Mouse (Mus musculus): ENCODE data around the gene Trem3. TPM values are rescaled to one million over a fixed set of nuclear protein-coding genes. Genes with fewer than 3 reads are reported as not detected.

Trem3 gene
- polyA plus RNA-seq, 1 experiment = 0.12 TPM

DNA sequence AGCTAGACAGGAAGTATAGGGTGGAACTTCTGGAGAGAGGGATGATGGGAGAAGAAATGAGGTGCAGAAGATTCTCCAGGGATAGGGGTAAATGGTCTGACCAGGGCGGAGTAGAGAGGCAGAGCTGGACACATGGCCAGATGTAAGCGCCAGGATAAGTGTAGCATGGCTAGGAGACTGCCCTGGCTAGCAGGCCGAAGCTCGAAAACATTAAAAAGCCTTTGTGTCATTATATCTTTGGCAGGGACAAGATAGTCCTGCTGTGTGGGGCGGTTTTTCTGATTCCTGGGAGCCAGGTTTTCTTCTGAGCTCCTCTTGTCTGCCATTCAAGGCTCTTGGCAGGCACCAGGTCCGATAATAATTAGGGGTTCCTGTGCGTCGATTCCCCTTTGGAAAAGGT is 10.0 kb upstream of the Trem3 start:
- H3K4me1 ChIP-seq = peaks cover 4% of the 10 kb centered on the region
- TF ChIP-seq GATA1 (IDR thresholded peaks at IDR 0.05; ENCODE audit: borderline replicate concordance, low read length) (no peak), FLI1 (IDR thresholded peaks at IDR 0.05; ENCODE audit: low read length) (no peak)
- no peak overlapping the region for H3K4me3 ChIP-seq (replicated peaks)
- H3K27me3 ChIP-seq (replicated peaks) = peaks cover 17% of the 10 kb centered on the region
- H3K36me3 ChIP-seq (replicated peaks; ENCODE audit: low read length) = no peaks in the 10 kb centered on the region
- H3K9me3 ChIP-seq = peaks cover 4% of the 10 kb centered on the region; the same call in 1 of the 2 replicates

DNA sequence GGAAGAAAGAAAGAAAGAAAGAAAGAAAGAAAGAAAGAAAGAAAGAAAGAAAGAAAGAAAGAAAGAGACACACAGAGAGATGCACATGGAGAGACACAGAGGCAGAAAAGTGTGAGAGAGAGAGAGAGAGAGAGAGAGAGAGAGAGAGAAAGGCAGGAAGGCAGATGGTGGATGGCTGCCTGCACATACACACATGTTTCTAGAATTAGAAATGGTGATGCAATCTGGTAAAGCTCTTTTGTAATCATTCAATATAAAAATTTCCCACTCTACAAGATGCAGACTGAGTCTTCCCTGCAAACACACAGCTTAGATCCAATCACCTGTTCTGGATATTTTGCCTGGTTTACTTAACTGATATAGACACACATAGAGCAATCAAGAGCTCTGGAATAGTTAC is 1.5 kb downstream of the Trem3 start:
- no peak for TF ChIP-seq GATA1 (IDR thresholded peaks at IDR 0.05; ENCODE audit: borderline replicate concordance, low read length)
- TF ChIP-seq FLI1 (IDR thresholded peaks at IDR 0.05; ENCODE audit: low read length) = no peak
- Histone ChIP-seq H3K4me3 (replicated peaks) (no peak overlapping the region), H3K36me3 (replicated peaks; ENCODE audit: low read length) (no peaks in the 10 kb centered on the region), H3K4me1 (peaks cover 23% of the 10 kb centered on the region), H3K9me3 (peaks cover 6% of the 10 kb centered on the region), H3K27me3 (replicated peaks) (peaks cover 16% of the 10 kb centered on the region)

- H3K4me1 ChIP-seq = peaks cover 27% of the 10 kb centered on the region
- no peaks in the 10 kb centered on the region for H3K36me3 ChIP-seq (replicated peaks; ENCODE audit: low read length)
- peaks cover 13% of the 10 kb centered on the region for H3K27me3 ChIP-seq (replicated peaks)
Observed at GRCm38 (mm10) chr17:48249501-48249900, 1.9 kb downstream of the Trem3 start.

GRCm38 (mm10) chr17:48250631-48251030 is 3.1 kb downstream of the Trem3 start:
- Histone ChIP-seq H3K27me3 (replicated peaks) (peaks cover 8% of the 10 kb centered on the region), H3K36me3 (replicated peaks; ENCODE audit: low read length) (no peaks in the 10 kb centered on the region), H3K9me3 (peaks cover 6% of the 10 kb centered on the region), H3K4me3 (replicated peaks) (no peak overlapping the region), H3K4me1 (peaks cover 34% of the 10 kb centered on the region)
- TF ChIP-seq GATA1 (IDR thresholded peaks at IDR 0.05; ENCODE audit: borderline replicate concordance, low read length) = no peak
- TF ChIP-seq FLI1 (IDR thresholded peaks at IDR 0.05; ENCODE audit: low read length) = no peak

More at GRCm38 (mm10) chr17:48249501-48249900, 1.9 kb downstream of the Trem3 start:
- no peak for TF ChIP-seq GATA1 (IDR thresholded peaks at IDR 0.05; ENCODE audit: borderline replicate concordance, low read length)
- Histone ChIP-seq H3K4me3 (replicated peaks) (no peak overlapping the region), H3K9me3 (peaks cover 6% of the 10 kb centered on the region)

GRCm38 (mm10) chr17:48256575-48256974 is 9.0 kb downstream of the Trem3 start:
- peaks cover 22% of the 10 kb centered on the region for H3K4me1 ChIP-seq
- peaks cover 13% of the 10 kb centered on the region for H3K9me3 ChIP-seq
- no peak for TF ChIP-seq FLI1 (IDR thresholded peaks at IDR 0.05; ENCODE audit: low read length)
- no peak for TF ChIP-seq GATA1 (IDR thresholded peaks at IDR 0.05; ENCODE audit: borderline replicate concordance, low read length)
- peaks cover 9% of the 10 kb centered on the region for H3K27me3 ChIP-seq (replicated peaks)
- no peak overlapping the region for H3K4me3 ChIP-seq (replicated peaks)
- H3K36me3 ChIP-seq (replicated peaks; ENCODE audit: low read length) = no peaks in the 10 kb centered on the region

GRCm38 (mm10) chr17:48261868-48262267 is 14.3 kb downstream of the Trem3 start:
- H3K36me3 ChIP-seq (replicated peaks; ENCODE audit: low read length) = no peaks in the 10 kb centered on the region
- peaks cover 13% of the 10 kb centered on the region for H3K9me3 ChIP-seq
- H3K4me3 ChIP-seq (replicated peaks) = no peak overlapping the region
- H3K4me1 ChIP-seq = peaks cover 34% of the 10 kb centered on the region
- peaks cover 3% of the 10 kb centered on the region for H3K27me3 ChIP-seq (replicated peaks)
- TF ChIP-seq FLI1 (IDR thresholded peaks at IDR 0.05; ENCODE audit: low read length) (no peak), GATA1 (IDR thresholded peaks at IDR 0.05; ENCODE audit: borderline replicate concordance, low read length) (no peak)

DNA sequence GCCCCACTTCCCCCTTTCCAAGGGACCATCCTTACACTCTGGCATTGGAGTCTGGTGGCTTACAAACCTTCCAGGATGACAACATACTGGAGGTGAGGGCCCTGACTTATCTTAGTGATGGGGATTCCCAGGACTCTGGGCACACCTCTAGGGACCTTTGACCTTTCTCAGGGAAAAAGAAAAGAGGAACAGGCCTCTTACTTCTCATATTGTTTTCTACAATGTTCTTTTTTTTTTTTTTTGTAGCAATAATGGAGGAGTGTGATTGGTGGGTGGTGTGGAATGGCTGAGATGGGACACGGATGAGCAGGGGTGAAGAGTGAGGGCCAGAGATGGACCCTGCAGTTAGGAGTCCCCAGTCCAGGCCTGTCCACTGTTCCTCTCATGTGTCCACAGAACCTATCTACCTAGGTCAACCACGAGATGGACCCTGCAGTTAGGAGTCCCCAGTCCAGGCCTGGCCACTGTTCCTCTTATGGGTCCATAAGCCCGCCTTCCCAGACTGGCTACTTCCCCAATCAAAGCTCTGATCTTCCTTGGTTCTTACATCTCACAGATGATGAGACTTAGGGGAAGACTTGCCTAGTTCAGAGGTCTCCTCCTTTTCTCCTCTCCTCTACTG is 16.3 kb downstream of the Trem3 start, which contains the start of gene Treml4:
Gene Treml4 (plus strand): TSS at position 555 of the 622 bp plus-strand sequence.
- peaks cover 13% of the 10 kb centered on the region for H3K9me3 ChIP-seq
- peaks cover 4% of the 10 kb centered on the region for H3K27me3 ChIP-seq (replicated peaks)
- no peak within 1 kb of the TSS for H3K4me3 ChIP-seq (replicated peaks)
- TF ChIP-seq FLI1 (IDR thresholded peaks at IDR 0.05; ENCODE audit: low read length) = no peak
- TF ChIP-seq GATA1 (IDR thresholded peaks at IDR 0.05; ENCODE audit: borderline replicate concordance, low read length) = no peak
- peaks cover 34% of the 10 kb centered on the region for H3K4me1 ChIP-seq
- H3K36me3 ChIP-seq (replicated peaks; ENCODE audit: low read length) = no peaks in the 10 kb centered on the region

DNA sequence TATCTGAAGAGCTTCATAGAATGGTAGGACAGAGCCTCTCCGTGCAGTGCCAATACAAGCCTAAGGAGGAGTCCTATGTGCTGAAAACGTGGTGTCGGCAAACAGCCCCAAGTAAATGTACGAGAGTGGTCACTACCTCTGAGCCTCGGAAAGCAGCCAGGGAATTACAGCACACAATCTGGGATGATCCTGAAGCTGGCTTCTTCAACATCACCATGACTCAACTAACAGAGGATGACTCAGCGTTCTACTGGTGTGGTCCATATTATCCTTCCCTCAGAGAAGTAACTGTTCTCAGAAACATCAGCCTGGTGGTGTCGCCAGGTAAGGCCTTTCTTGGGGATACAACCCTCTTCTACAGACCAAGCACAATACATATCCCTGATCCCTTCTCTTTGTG is 17.1 kb downstream of the Trem3 start:
- H3K4me3 ChIP-seq (replicated peaks) = no peak overlapping the region
- H3K4me1 ChIP-seq = peaks cover 41% of the 10 kb centered on the region
- peaks cover 4% of the 10 kb centered on the region for H3K27me3 ChIP-seq (replicated peaks)
- TF ChIP-seq FLI1 (IDR thresholded peaks at IDR 0.05; ENCODE audit: low read length) (no peak), GATA1 (IDR thresholded peaks at IDR 0.05; ENCODE audit: borderline replicate concordance, low read length) (no peak)
- no peaks in the 10 kb centered on the region for H3K36me3 ChIP-seq (replicated peaks; ENCODE audit: low read length)
- peaks cover 4% of the 10 kb centered on the region for H3K9me3 ChIP-seq

GRCm38 (mm10) chr17:48266138-48266537 is 18.6 kb downstream of the Trem3 start:
- Histone ChIP-seq H3K4me1 (peaks cover 51% of the 10 kb centered on the region), H3K9me3 (no peaks in the 10 kb centered on the region), H3K4me3 (replicated peaks) (no peak overlapping the region), H3K36me3 (replicated peaks; ENCODE audit: low read length) (no peaks in the 10 kb centered on the region), H3K27me3 (replicated peaks) (peaks cover 1% of the 10 kb centered on the region)
- TF ChIP-seq FLI1 (IDR thresholded peaks at IDR 0.05; ENCODE audit: low read length) (no peak), GATA1 (IDR thresholded peaks at IDR 0.05; ENCODE audit: borderline replicate concordance, low read length) (no peak)

DNA sequence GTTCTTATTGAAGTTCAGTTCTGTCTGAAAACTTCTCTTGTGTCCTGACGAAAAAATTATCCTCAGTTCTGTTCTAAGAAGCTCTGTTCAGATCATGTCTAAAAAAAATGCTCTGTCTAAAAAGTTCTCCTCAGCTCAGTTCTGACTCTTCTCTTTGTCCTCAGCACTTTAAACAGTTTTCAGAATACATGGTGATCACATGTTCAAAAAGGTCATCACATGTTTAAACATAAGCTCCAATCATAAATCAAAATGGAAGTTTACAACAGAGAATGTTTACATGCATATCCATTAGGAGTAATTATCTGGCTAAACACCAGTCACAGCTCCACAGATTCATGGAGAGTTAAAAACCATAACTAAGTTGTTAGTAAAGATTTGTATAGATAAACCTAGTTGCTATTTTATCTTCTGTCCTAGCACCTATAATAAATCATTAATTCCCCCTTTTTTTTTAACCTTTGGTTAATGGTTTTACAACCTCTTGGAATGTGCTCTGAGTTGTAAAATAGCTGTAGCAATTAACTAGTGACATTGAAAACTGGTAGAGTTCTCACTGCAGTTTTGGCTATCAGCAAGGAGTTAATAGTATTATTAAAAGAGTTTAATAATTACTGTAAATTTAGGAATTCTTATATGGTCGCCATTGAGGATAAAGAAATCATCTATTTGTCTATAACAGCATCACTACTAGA is 19.2 kb downstream of the Trem3 start:
- no peaks in the 10 kb centered on the region for H3K9me3 ChIP-seq
- H3K4me1 ChIP-seq = peaks cover 45% of the 10 kb centered on the region
- H3K36me3 ChIP-seq (replicated peaks; ENCODE audit: low read length) = no peaks in the 10 kb centered on the region
- peaks cover 1% of the 10 kb centered on the region for H3K27me3 ChIP-seq (replicated peaks)
- no peak overlapping the region for H3K4me3 ChIP-seq (replicated peaks)
- TF ChIP-seq FLI1 (IDR thresholded peaks at IDR 0.05; ENCODE audit: low read length) (no peak), GATA1 (IDR thresholded peaks at IDR 0.05; ENCODE audit: borderline replicate concordance, low read length) (no peak)
